ENCODE assay signal across 8 mouse cellular contexts in the genomic region with DNA sequence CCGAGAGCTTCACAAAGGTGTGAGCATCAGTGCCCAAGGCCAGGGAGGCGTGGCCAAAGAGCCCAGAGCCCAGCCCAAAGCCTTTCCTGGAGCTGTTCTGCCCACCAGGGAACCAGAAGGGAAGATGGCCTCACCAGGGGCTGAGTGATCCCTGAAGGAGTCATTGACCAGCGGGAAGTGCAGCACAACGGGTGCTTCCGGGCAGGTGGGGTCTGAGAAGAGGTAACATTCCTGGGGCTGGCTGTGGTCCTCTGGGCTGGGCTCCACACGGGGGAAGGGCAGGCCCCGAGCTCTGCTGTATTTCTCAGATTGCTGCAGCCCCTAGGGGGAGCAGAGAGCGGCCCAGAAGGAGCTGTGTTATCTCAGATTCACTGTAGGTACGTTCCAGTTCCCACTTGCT. TPM values are rescaled to one million over a fixed set of nuclear protein-coding genes. Genes with fewer than 3 reads are reported as not detected.
DNase-seq lines count a peak whose midpoint lies in the region; ATAC-seq and TF ChIP-seq lines count a peak whose summit lies in the region.

No protein-coding gene starts in this region.

- H3K4me1 ChIP-seq in kidney, embryonic 16.5 days (ENCODE audit: insufficient read depth, low read length), result no peaks in the 10 kb centered on the region
- H3K4me1 ChIP-seq in hindbrain, embryonic 12.5 days, result peaks cover 10% of the 10 kb centered on the region
- no peaks in the 10 kb centered on the region for H3K4me1 ChIP-seq in midbrain, postnatal 0 days (ENCODE audit: insufficient read depth, low read length)

- no peaks in the 10 kb centered on the region for H3K36me3 ChIP-seq in kidney, embryonic 16.5 days (ENCODE audit: insufficient read depth, low read length)
- H3K36me3 ChIP-seq in hindbrain, embryonic 12.5 days, result no peaks in the 10 kb centered on the region
- no peaks in the 10 kb centered on the region for H3K36me3 ChIP-seq in midbrain, postnatal 0 days (ENCODE audit: insufficient read depth, low read length)

- H3K27ac ChIP-seq in kidney, embryonic 16.5 days (ENCODE audit: low read length), result no peak overlapping the region
- no peak overlapping the region for H3K27ac ChIP-seq in hindbrain, embryonic 12.5 days
- no peak overlapping the region for H3K27ac ChIP-seq in midbrain, postnatal 0 days (ENCODE audit: low read depth, low read length)

- peak overlapping the region; percentile 34 for H3K4me2 ChIP-seq in kidney, embryonic 16.5 days (replicated peaks; ENCODE audit: low read depth, low read length)
- peak overlapping the region; percentile 34; the same call in 1 of the 2 replicates for H3K4me2 ChIP-seq in hindbrain, embryonic 12.5 days (replicated peaks)
- H3K4me2 ChIP-seq in midbrain, postnatal 0 days (ENCODE audit: low read depth, low read length, poor library complexity, severe bottlenecking), result no peak overlapping the region

- DNase-seq in kidney, postnatal 25 days, result no peak
- peak; percentile 28 for DNase-seq in brain, embryonic 14.5 days (ENCODE audit: low read depth)
- DNase-seq in midbrain, postnatal 0 days (ENCODE audit: low spot score), result no peak
- no peak for DNase-seq in urinary bladder, postnatal 4 days (ENCODE audit: low spot score in 2 of 2)
- no peak for DNase-seq in cerebellum, adult 9-11 months

- no peaks in the 10 kb centered on the region for H3K9me3 ChIP-seq in kidney, embryonic 16.5 days (ENCODE audit: low read length)
- no peaks in the 10 kb centered on the region for H3K9me3 ChIP-seq in hindbrain, embryonic 12.5 days (replicated peaks)
- H3K9me3 ChIP-seq in midbrain, postnatal 0 days (ENCODE audit: low read length), result no peaks in the 10 kb centered on the region

- TF ChIP-seq CTCF in brain, embryonic 14.5 days (IDR thresholded peaks at IDR 0.05; ENCODE audit: borderline replicate concordance, extremely low read depth, insufficient read depth, insufficient read length), result peak; percentile 45; the same call in 1 of the 2 replicates
- TF ChIP-seq CTCF in midbrain, postnatal 0 days (IDR thresholded peaks at IDR 0.05), result peak; percentile 45

- 0 out of 2 replicates have a peak overlapping the region, but pooled peaks have one; percentile 2 for H3K9ac ChIP-seq in kidney, embryonic 16.5 days (replicated peaks; ENCODE audit: low read length)
- H3K9ac ChIP-seq in hindbrain, embryonic 12.5 days, result no peak overlapping the region
- H3K9ac ChIP-seq in midbrain, postnatal 0 days (replicated peaks; ENCODE audit: low read length, poor library complexity, severe bottlenecking), result no peak overlapping the region

- H3K27me3 ChIP-seq in kidney, embryonic 16.5 days (ENCODE audit: insufficient read depth, low read length), result no peaks in the 10 kb centered on the region
- H3K27me3 ChIP-seq in hindbrain, embryonic 12.5 days, result peaks cover 7% of the 10 kb centered on the region; the same call in 1 of the 2 replicates
- H3K27me3 ChIP-seq in midbrain, postnatal 0 days (ENCODE audit: insufficient read depth, low read length), result no peaks in the 10 kb centered on the region

- peak; percentile 73 for ATAC-seq in kidney, embryonic 16.5 days (ENCODE audit: low FRiP score, low TSS enrichment)
- no peak for ATAC-seq in hindbrain, embryonic 12.5 days (ENCODE audit: low FRiP score)
- no peak for ATAC-seq in midbrain, postnatal 0 days (ENCODE audit: low FRiP score)
- ATAC-seq in activated CD4-positive, CD25-positive, alpha-beta regulatory T cell, adult 4 months, result no peak

- peak overlapping the region; percentile 11 for H3K4me3 ChIP-seq in kidney, embryonic 16.5 days (ENCODE audit: low read length)
- H3K4me3 ChIP-seq in hindbrain, embryonic 12.5 days, result no peak overlapping the region
- H3K4me3 ChIP-seq in midbrain, postnatal 0 days (ENCODE audit: low read depth, low read length), result no peak overlapping the region

- no peak for TF ChIP-seq POLR2A in brain, embryonic 14.5 days (IDR thresholded peaks at IDR 0.05; ENCODE audit: borderline replicate concordance, extremely low read depth, insufficient read depth, insufficient read length, poor library complexity, severe bottlenecking)

- 3% methylated on average over 9 of the region's 9 CpGs for WGBS in kidney, embryonic 16.5 days
- WGBS in hindbrain, embryonic 12.5 days, result 8% methylated on average over 9 of the region's 9 CpGs
- 6% methylated on average over 9 of the region's 9 CpGs for WGBS in midbrain, postnatal 0 days

RNA-seq across cellular contexts. Expression of a gene that starts 20.4 kb away (rescaled TPM):
- 0.04 and 0.14 TPM in 2 replicates for polyA plus RNA-seq in kidney, embryonic 16.5 days (2015; fragmentation: Nextera tagmentation; extraction: Ambion mirVana)
- polyA plus RNA-seq in brain, embryonic 14.5 days (2012; rRNA removed), result 0.03 TPM in 2 replicates
- not detected in 2 replicates for polyA plus RNA-seq in hindbrain, embryonic 12.5 days (2016; fragmentation: Nextera tagmentation; extraction: Ambion mirVana)
- total RNA-seq in midbrain, postnatal 0 days (2014; rRNA removed), result 0.11 TPM in 1 of 2 replicates, not detected in the other
- 0.06 and 0.10 TPM in 2 replicates for polyA plus RNA-seq in midbrain, postnatal 0 days (2015; fragmentation: Nextera tagmentation; extraction: Ambion mirVana)
- not detected for polyA plus RNA-seq in activated CD4-positive, CD25-positive, alpha-beta regulatory T cell, adult 4 months (2017; shearing (Covaris generic))

RNA-seq across cellular contexts. Expression of a gene that starts 23.5 kb away (rescaled TPM):
- polyA plus RNA-seq in kidney, embryonic 16.5 days (2015; fragmentation: Nextera tagmentation; extraction: Ambion mirVana), result 0.05 TPM in 1 of 2 replicates, not detected in the other
- 4.1 and 4.5 TPM in 2 replicates for polyA plus RNA-seq in brain, embryonic 14.5 days (2012; rRNA removed)
- polyA plus RNA-seq in hindbrain, embryonic 12.5 days (2016; fragmentation: Nextera tagmentation; extraction: Ambion mirVana), result 0.14 and 0.35 TPM in 2 replicates
- total RNA-seq in midbrain, postnatal 0 days (2014; rRNA removed), result 18.5 and 20.0 TPM in 2 replicates
- 10.3 and 10.4 TPM in 2 replicates for polyA plus RNA-seq in midbrain, postnatal 0 days (2015; fragmentation: Nextera tagmentation; extraction: Ambion mirVana)
- polyA plus RNA-seq in activated CD4-positive, CD25-positive, alpha-beta regulatory T cell, adult 4 months (2017; shearing (Covaris generic)), result under 1 TPM in 1 of 2 experiments, not detected in 1; 0.07 TPM

RNA-seq across cellular contexts. Expression of a gene that starts 45.3 kb away (rescaled TPM):
- 0.07 TPM in 1 of 2 replicates, not detected in the other for polyA plus RNA-seq in kidney, embryonic 16.5 days (2015; fragmentation: Nextera tagmentation; extraction: Ambion mirVana)
- polyA plus RNA-seq in brain, embryonic 14.5 days (2012; rRNA removed), result 0.07 and 0.38 TPM in 2 replicates
- polyA plus RNA-seq in hindbrain, embryonic 12.5 days (2016; fragmentation: Nextera tagmentation; extraction: Ambion mirVana), result 0.09 TPM in 1 of 2 replicates, not detected in the other
- 0.05 TPM in 1 of 2 replicates, not detected in the other for total RNA-seq in midbrain, postnatal 0 days (2014; rRNA removed)
- polyA plus RNA-seq in midbrain, postnatal 0 days (2015; fragmentation: Nextera tagmentation; extraction: Ambion mirVana), result not detected in 2 replicates
- 1 to 10 TPM; 1.7 to 2.9 TPM for polyA plus RNA-seq in activated CD4-positive, CD25-positive, alpha-beta regulatory T cell, adult 4 months (2017; shearing (Covaris generic))
